Mouse (Mus musculus): ENCODE measurements at regions not wholly inside any gene's neighbourhood (a gene's known extent, or its start where the extent isn't known, plus 50 kb on each side); places are given as distances from the start of the nearest gene placed in this dataset.

DNA sequence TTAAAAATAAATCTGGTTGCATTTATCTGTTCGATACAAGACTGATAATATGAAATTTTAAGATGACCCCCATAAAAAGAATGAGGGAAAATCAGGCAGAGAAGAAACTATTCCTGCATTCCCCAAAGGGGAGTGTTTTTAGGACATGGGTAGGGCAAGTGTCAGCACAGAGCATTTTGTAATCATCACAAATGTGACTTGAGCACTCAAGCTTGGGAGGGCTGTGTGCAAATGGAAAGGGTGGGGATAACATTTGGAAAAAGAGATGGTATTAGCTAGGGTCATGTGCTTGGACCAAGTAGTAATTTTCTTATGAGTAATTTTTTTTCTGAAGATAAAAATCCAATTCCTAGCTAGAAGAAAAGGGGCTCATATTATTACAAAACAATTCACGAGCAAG, 418.1 kb upstream of the Cd180 start:
- TF ChIP-seq CTCF (IDR thresholded peaks at IDR 0.05; ENCODE audit: low read depth), result no peak
- TF ChIP-seq EP300 (IDR thresholded peaks at IDR 0.05; ENCODE audit: low read depth), result no peak

All from liver, postnatal 0 days (tissue).